In the genomic region with DNA sequence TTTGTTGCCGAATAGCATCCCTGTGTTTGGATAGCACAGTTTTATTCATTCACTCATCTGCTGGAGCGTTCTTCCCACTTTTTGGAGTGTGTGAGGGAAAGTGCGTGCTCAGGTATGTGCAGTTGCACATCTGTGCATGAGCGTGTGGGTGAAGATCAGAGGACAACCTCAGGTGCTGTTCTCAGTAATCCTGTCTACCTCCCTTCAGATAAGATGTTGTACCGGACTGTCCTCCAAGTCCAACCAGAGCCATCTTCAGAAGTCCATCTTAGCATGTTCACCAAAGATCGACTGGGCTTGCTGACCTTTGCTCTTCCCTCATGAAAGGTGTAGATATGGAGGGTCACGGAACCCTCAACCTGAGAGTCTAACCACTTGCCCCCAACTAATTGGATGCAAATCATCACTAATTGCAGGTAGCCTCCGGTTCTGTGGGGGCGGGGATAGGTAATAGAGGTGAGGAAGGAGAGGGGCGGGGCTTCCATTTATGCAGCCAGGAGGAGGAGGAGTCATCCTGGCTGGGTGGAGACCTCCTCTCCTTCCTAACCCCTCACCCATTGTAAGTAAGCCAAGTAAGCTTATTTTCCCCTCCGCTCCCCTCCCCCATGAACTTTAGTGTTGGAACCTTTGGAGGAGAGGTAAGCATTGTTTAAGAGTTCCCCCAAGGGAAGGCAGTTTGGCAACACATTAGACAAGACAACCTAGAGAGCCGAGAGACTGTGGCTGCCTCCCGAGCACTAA, we compare ENCODE assay signal across 8 mouse cellular contexts. TPM values are rescaled to one million over a fixed set of nuclear protein-coding genes. Genes with fewer than 3 reads are reported as not detected.
DNase-seq lines count a peak whose midpoint lies in the region; ATAC-seq and TF ChIP-seq lines count a peak whose summit lies in the region.

No protein-coding gene starts in this region.

- no peak overlapping the region for H3K27ac ChIP-seq in liver, embryonic 14.5 days

- H3K4me1 ChIP-seq in liver, embryonic 14.5 days (replicated peaks; ENCODE audit: control insufficient read depth in 2 of 2, insufficient read depth in 2 of 2, low read length in 1 of 2), result peaks cover 0 to 6% of the 10 kb centered on the region in 2 experiments; a peak in 2 of 4 replicates

- 29% methylated on average over 13 of the region's 13 CpGs for WGBS in liver, embryonic 14.5 days (ENCODE audit: insufficient replicate concordance)

- H3K9me3 ChIP-seq in liver, embryonic 14.5 days (ENCODE audit: control insufficient read depth, low read length), result no peaks in the 10 kb centered on the region

- peak; percentile 9 for DNase-seq in embryo, embryonic 10.5 days (ENCODE audit: low spot score)
- DNase-seq in embryo, embryonic 10 days (ENCODE audit: low spot score), result no peak
- peak; percentile 10 for DNase-seq in thymus, postnatal 14 days
- no peak for DNase-seq in thymus, adult 18-20 months
- DNase-seq in liver, embryonic 14.5 days (ENCODE audit: low read depth in 3 of 3, low spot score in 3 of 3), result no peak
- no peak for DNase-seq in left cerebral cortex, adult 11 months (ENCODE audit: low spot score)
- DNase-seq in layer of hippocampus, adult 11-12 months (ENCODE audit: low spot score), result no peak
- no peak for DNase-seq in frontal cortex, postnatal 36 days (ENCODE audit: low spot score in 2 of 2)

- H3K4me3 ChIP-seq in liver, embryonic 14.5 days (ENCODE audit: insufficient read depth in 1 of 2, low read depth in 2 of 2, low read length in 2 of 2), result peak overlapping the region in 1 of 2 experiments; percentile 16; a peak in 2 of 4 replicates

- H3K27me3 ChIP-seq in liver, embryonic 14.5 days (ENCODE audit: control insufficient read depth, insufficient read depth, low read length), result no peaks in the 10 kb centered on the region

- H3K36me3 ChIP-seq in liver, embryonic 14.5 days (replicated peaks; ENCODE audit: control insufficient read depth, insufficient read depth, low read depth), result no peaks in the 10 kb centered on the region

- TF ChIP-seq EP300 in liver, embryonic 14.5 days (IDR thresholded peaks at IDR 0.05; ENCODE audit: low read depth), result no peak

- no peak for TF ChIP-seq CTCF in liver, embryonic 14.5 days (IDR thresholded peaks at IDR 0.05; ENCODE audit: low read depth)

- H3K4me2 ChIP-seq in liver, embryonic 14.5 days (ENCODE audit: low read depth), result peak overlapping the region; percentile 51

- no peak overlapping the region for H3K9ac ChIP-seq in liver, embryonic 14.5 days (replicated peaks)

- ATAC-seq in liver, embryonic 14.5 days (ENCODE audit: insufficient read depth), result no peak

RNA-seq across cellular contexts. Expression of gene Svs1, which starts 21.9 kb away (rescaled TPM):
- polyA plus RNA-seq in liver, embryonic 14.5 days (2012; rRNA removed), result not detected in 2 replicates
- not detected in 2 replicates for polyA plus RNA-seq in liver, embryonic 14.5 days (2014; fragmentation: Nextera tagmentation; extraction: Ambion mirVana)

RNA-seq across cellular contexts. Expression of gene Gpnmb, which starts 27.8 kb away (rescaled TPM):
- polyA plus RNA-seq in liver, embryonic 14.5 days (2012; rRNA removed), result 0.35 and 0.38 TPM in 2 replicates
- polyA plus RNA-seq in liver, embryonic 14.5 days (2014; fragmentation: Nextera tagmentation; extraction: Ambion mirVana), result 0.19 and 0.24 TPM in 2 replicates

RNA-seq across cellular contexts. Expression of gene Doxl2, which starts 33.8 kb away (rescaled TPM):
- not detected in 2 replicates for polyA plus RNA-seq in liver, embryonic 14.5 days (2012; rRNA removed)
- not detected in 2 replicates for polyA plus RNA-seq in liver, embryonic 14.5 days (2014; fragmentation: Nextera tagmentation; extraction: Ambion mirVana)

Comparison
In these comparisons a context has a peak if more than half of its experiments do, and no peak if none do; other contexts are left out.
1. DNase-seq: peak in embryo, embryonic 10.5 days (single experiment) and thymus, postnatal 14 days (single experiment); none in embryo, embryonic 10 days (single experiment), thymus, adult 18-20 months (0 of 2), liver, embryonic 14.5 days (0 of 3), left cerebral cortex, adult 11 months (single experiment), layer of hippocampus, adult 11-12 months (single experiment) and frontal cortex, postnatal 36 days (0 of 2).